Mouse (Mus musculus): ENCODE data around the gene Ttll1.
"Not testable (repeated sequence)": the region's sequence is repeated elsewhere in the genome, so short reads cannot be mapped to it uniquely, and the experiment has no call there.

Gene Ttll1

GRCm38 (mm10) chr15:83483482-83483881, 27.2 kb downstream of the Ttll1 start:
- DNase-seq (ENCODE audit: extremely low spot score, low spot score) = no peak

GRCm38 (mm10) chr15:83482645-83483224, 28.0 kb downstream of the Ttll1 start:
- DNase-seq (ENCODE audit: extremely low spot score, low spot score) = no peak

GRCm38 (mm10) chr15:83481236-83481780, 29.4 kb downstream of the Ttll1 start:
- DNase-seq (ENCODE audit: extremely low spot score, low spot score) = no peak

DNA sequence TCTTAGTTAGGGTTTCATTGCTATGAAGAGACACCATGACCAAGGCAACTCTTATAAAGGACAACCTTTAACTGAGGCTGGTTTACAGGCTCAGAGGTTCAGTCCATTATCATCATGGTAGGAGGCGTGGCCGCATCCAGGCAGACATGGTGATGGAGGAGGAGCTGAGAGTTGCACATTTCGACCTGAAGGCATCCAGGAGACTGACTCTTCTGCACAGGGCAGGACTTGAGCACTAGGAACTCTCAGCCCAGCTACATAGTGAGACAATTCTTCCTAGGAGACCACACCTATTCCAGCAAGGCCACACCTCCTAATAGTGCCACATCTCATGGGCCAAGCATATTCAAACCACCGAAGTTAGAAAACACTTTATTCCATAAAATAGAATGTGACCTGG, 30.9 kb downstream of the Ttll1 start:
- no peak for DNase-seq (ENCODE audit: extremely low spot score, low spot score)

GRCm38 (mm10) chr15:83478096-83478495, 32.6 kb downstream of the Ttll1 start:
- DNase-seq (ENCODE audit: extremely low spot score, low spot score) = no peak

- DNase-seq (ENCODE audit: extremely low spot score, low spot score) = no peak
Measured at GRCm38 (mm10) chr15:83476593-83477273, 34.0 kb downstream of the Ttll1 start.

DNA sequence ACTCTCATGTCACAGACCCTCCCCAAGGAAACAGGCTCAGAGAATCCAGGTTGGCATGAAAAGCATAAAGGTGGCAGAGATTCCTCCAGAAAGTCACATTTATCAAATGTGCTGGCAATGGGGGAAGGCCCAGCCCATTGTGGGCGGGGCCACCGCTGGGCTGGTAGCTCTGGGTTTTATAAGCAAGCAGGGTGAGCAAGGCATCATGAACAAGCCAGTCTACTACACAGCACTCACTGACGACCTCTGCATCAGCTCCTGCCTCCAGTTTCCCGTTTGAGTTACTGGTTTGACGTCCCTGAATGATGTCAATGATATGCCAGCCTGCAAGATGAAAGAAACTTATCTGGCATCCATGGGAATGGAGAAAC, 36.2 kb downstream of the Ttll1 start:
- no peak for DNase-seq (ENCODE audit: extremely low spot score, low spot score)

GRCm38 (mm10) chr15:83473832-83474465, 36.7 kb downstream of the Ttll1 start:
- DNase-seq (ENCODE audit: extremely low spot score, low spot score) = no peak

DNA sequence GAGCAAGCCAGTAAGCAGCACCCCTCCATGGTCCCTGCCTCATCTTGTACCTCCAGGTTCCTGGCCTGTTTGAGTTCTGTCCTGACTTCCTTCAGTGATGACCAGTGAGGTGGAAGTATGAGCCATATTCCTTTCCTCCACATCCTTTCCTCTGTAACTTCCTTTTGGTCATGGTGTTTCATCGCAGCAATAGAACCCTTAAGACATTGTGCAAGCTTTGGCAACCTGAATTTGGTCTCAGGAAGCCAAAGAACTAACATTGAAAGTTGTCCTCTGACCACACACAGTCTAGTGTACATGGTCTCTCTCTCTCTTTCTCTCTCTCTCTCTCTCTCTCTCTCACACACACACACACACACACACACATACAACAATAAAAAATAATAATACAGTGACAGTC, 37.4 kb downstream of the Ttll1 start:
- DNase-seq (ENCODE audit: extremely low spot score, low spot score) = no peak

GRCm38 (mm10) chr15:83471476-83471875, 39.2 kb downstream of the Ttll1 start:
- DNase-seq (ENCODE audit: extremely low spot score, low spot score) = no peak

DNA sequence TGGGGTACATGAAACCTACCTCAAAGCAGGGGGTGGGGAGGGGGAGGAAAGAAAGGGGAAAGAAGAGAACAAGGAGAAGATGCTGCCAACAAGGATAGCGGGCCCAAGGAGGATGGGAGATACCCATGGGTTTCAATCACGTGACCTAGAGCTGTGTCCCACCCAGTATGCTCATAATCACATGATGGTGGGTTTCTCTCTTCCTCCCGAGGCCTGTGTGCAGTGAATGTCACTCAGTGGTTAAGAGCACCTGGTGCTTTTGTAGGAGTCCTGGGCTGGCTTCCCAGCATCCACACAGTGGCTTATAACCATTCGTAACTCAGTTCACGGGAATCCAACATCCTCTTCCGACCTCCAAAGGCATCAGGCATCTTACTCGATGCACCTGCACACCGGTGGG, 40.2 kb downstream of the Ttll1 start:
- DNase-seq (ENCODE audit: extremely low spot score, low spot score) = no peak

GRCm38 (mm10) chr15:83469279-83469821, 41.3 kb downstream of the Ttll1 start:
- DNase-seq (ENCODE audit: extremely low spot score, low spot score) = no peak

- DNase-seq (ENCODE audit: extremely low spot score, low spot score) = no peak
Measured at GRCm38 (mm10) chr15:83467232-83467966, 43.3 kb downstream of the Ttll1 start.

GRCm38 (mm10) chr15:83466331-83466730, 44.4 kb downstream of the Ttll1 start:
- DNase-seq (ENCODE audit: extremely low spot score, low spot score) = no peak

DNA sequence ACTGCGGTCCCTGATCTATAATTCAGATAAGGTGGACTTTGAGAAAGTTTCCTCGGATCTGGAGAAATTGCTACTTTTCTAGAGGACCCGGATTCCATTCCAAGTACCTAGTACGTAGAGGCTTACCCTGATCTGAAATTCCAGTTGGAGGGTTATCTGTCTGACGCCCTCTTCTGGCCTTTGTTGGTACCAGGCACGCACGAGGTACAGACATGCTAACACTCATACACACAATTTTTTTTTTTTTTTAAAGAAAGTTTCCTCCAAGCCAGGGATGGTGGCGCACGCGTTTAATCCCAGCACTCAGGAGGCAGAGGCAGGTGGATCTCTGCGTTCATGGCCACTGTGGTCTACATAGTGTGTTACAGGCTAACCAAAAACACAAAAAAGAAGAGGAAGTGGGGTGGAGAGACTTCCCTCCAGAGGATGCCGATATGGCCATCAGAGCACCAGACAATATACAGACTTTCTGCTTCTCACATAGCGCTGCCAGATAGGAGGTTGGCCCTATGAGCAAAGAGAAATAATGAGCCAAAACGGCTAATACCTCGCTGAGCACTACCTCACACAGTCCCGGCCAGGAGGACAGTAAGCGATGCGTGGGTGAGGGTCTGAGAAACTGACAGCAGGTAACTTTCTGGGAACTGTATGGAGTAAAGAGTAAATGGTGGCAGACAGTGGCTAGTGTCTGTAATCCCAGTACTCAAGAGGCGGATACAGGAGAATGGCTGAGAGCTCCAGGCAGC, 45.6 kb downstream of the Ttll1 start:
- DNase-seq (ENCODE audit: extremely low spot score, low spot score) = no peak

DNA sequence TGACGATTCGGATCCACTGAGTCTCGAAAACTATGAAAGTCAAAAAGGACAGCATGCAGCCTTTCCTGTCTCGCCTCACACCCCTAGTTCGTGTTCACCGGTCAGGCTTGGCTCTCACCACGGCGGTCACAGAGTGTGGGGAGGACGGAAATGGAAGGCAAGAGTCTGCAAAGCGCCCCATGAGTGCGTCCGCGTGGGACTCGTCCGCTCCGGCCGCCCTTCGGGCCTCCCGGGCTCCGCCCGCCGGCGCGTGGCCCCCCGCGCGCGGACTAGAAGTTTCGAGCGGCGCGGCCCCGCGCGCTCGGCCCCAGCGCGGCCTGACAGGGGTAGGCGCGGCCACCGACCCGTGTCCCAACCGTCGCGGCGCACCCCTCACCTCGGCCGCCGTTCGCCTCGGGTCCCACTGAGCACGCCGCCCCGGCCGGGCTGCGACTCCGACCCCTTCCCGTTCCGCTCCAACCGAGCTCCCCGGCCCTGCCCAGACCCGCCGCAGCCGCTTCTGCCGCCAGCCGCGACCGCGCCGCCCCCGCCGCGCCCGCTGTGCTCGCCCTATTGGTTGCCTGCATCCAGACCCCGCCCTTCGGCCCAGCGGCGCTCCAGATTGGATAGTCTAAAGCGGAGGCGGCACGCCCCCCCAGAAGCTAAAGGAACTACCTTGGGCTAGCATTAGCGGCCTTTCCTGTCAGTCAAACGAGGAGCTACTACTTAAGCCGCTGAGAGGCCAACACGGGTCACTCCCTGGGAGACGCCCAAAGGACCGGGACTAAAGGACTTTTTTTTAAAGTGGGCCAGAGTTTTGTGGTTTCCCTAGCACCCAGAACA, 46.4 kb downstream of the Ttll1 start, which contains the start of gene Pacsin2:
Gene Pacsin2, minus strand, starts transcription at position 524 of the 822 bp plus-strand sequence.
- DNase-seq (ENCODE audit: extremely low spot score, low spot score) = peak; percentile 98

GRCm38 (mm10) chr15:83463369-83464082, 47.2 kb downstream of the Ttll1 start:
- DNase-seq (ENCODE audit: extremely low spot score, low spot score) = no peak

DNA sequence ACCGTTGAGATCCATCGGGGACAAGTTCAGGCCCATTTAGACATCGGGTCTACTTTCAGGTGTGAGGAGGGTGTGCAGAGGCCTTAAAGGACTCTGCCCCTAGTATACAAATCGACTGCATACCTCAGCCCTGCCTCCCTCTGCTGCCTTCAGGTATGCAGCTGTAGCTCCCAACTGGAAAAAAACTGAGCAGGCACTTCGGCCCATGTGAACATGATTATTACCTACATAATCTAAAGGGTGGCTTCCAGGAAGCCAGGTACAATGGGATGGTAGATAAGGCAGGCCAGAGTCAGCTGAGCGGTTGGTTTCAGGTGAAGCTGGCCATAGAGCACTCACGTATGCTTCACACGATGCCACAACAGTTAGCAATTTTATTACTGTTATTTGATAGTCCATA, 48.3 kb downstream of the Ttll1 start:
- DNase-seq (ENCODE audit: extremely low spot score, low spot score) = not testable (repeated sequence)

- no peak for DNase-seq (ENCODE audit: extremely low spot score, low spot score)
Measured at GRCm38 (mm10) chr15:83460891-83461290, 49.8 kb downstream of the Ttll1 start.
